Mouse (Mus musculus): Measurements from ENCODE around the gene Bpifb1.

DNA sequence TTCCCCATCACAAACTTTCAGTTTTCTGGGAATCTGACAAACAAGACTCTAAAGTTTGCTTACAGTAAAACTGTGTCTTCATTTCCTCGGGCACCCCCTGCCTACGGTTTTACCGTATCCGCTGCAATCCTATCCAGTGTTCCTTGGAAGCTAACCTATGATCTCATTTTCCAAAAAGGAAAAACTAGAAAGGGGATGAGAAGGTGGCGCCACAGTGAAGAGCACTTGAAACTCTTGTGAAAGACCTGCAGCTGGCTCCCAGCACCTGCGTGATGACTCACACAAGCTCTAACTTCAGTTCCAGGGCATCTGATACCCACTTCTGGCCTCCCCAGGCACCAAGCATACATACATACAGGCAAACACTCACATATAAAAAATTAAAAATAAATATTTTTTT lies 5.3 kb upstream of the Bpifb1 start:
- TF ChIP-seq CTCF (IDR thresholded peaks at IDR 0.05; ENCODE audit: extremely low read depth, insufficient read length, insufficient replicate concordance, low read depth, low read length) (no peak), POLR2A (IDR thresholded peaks at IDR 0.05; ENCODE audit: low read depth, low read length) (no peak)
